Mouse (Mus musculus) lung, embryonic 15.5 days (tissue): ENCODE data around the gene Socs5. TPM values are rescaled to one million over a fixed set of nuclear protein-coding genes. Genes with fewer than 3 reads are reported as not detected.

Experiments used
- ATAC-seq: fragments of 200-750 bp; cut with Nextera tagmentation; 2 replicates; pipeline ENCODE4 v1.8.0; 2017; ENCODE audit warnings: moderate number of reproducible peaks, borderline replicate concordance; ENCODE audit not compliant: low FRiP score, low TSS enrichment; ENCODE audit errors: extremely low read depth
- H3K27ac ChIP-seq: fragments of 300-500 bp; sonication (generic); 2 replicates; pipeline ENCODE4 v1.5.1; 2015; ENCODE audit warnings: moderate library complexity, mild to moderate bottlenecking, inconsistent platforms
- H3K27me3 ChIP-seq: fragments of 300-500 bp; sonication (generic); 2 replicates; pipeline ENCODE4 v1.6.1; 2015; ENCODE audit warnings: inconsistent platforms
- H3K36me3 ChIP-seq: fragments of 300-500 bp; sonication (generic); 2 replicates; pipeline ENCODE4 v1.6.1; 2015; ENCODE audit warnings: inconsistent platforms
- H3K4me1 ChIP-seq: fragments of 300-500 bp; sonication (generic); 2 replicates; pipeline ENCODE4 v1.6.1; 2015; ENCODE audit warnings: inconsistent platforms
- H3K4me2 ChIP-seq: fragments of 300-500 bp; sonication (generic); 2 replicates; pipeline ENCODE4 v1.6.1; 2015; ENCODE audit warnings: inconsistent platforms, mild to moderate bottlenecking, moderate library complexity
- H3K4me3 ChIP-seq: fragments of 300-500 bp; sonication (generic); 2 replicates; pipeline ENCODE4 v1.5.1; 2015; ENCODE audit warnings: mild to moderate bottlenecking, inconsistent platforms
- H3K9ac ChIP-seq: fragments of 300-500 bp; sonication (generic); 2 replicates; pipeline ENCODE4 v1.6.1; 2015; ENCODE audit warnings: inconsistent platforms
- H3K9me3 ChIP-seq: fragments of 300-500 bp; sonication (generic); 2 replicates; pipeline ENCODE4 v1.6.1; 2016; ENCODE audit warnings: inconsistent platforms
- WGBS: fragments of 180-500 bp; shearing (Covaris S2); methylation state at CpG from one replicate; pipeline ENCODE4 v1.1.7; 2015; 5-methylcytosine and 5-hydroxymethylcytosine counted together
- polyA plus RNA-seq: library from polyadenylated mRNA; unstranded; fragments of >200 nt; fragmentation: Nextera tagmentation; extraction: Ambion mirVana; gene quantifications from 2 replicates; pipeline ENCODE4 v1.2.1, GENCODE M21; 2015

Gene Socs5
- polyA plus RNA-seq, 1 experiment from 2014 or later = 14.2 TPM

DNA sequence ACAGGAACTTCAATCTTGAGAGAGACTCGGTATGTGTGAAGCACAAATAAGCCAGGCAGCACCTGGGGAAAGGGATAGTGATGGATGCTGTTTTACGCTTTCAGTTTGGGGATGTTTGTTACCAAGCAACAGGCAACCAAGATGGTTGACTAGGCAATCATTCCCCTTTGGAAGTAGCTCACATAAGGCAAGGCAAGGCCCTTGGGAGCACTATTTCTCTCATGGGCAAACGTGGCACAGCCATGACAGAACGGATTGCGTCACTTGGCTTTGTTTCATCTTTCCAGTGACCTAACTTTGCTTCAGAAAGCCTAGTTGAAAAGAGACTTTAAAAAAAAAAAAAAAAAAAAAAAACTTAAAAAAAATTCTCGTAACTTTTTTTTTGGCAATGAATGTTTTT, 21.8 kb upstream of the Socs5 start:
- no peak for ATAC-seq
- Histone ChIP-seq H3K27ac (no peak overlapping the region), H3K4me3 (no peak overlapping the region), H3K9ac (no peak overlapping the region), H3K27me3 (no peaks in the 10 kb centered on the region), H3K4me1 (no peaks in the 10 kb centered on the region), H3K9me3 (no peaks in the 10 kb centered on the region), H3K4me2 (no peak overlapping the region), H3K36me3 (no peaks in the 10 kb centered on the region)
- WGBS = 77% methylated on average over 6 of the region's 6 CpGs

DNA sequence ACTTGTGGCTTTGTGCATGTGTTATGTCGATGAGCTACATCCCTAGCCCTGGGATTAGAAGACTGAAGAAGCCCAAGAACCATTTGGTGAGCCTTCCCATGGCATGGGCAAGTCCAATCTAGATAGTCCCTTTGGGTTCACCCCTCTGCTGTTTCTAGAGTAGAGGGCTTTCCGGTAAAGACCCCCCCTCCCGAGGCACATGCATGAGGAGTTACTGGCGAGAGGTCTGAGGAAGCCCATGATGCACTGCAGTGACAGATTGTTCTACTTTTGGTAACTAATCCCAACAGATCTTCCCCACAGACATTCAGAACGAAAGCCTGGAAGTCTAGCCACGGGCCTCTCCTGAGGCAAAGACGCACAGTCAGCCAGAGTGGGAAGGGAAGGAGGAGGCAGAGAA, 18.2 kb upstream of the Socs5 start:
- no peak overlapping the region for H3K9ac ChIP-seq
- WGBS = 82% methylated on average over 7 of the region's 7 CpGs
- no peak overlapping the region for H3K4me3 ChIP-seq
- H3K27me3 ChIP-seq = no peaks in the 10 kb centered on the region
- H3K4me2 ChIP-seq = no peak overlapping the region
- H3K36me3 ChIP-seq = no peaks in the 10 kb centered on the region
- ATAC-seq = no peak
- H3K4me1 ChIP-seq = no peaks in the 10 kb centered on the region
- no peaks in the 10 kb centered on the region for H3K9me3 ChIP-seq
- no peak overlapping the region for H3K27ac ChIP-seq

DNA sequence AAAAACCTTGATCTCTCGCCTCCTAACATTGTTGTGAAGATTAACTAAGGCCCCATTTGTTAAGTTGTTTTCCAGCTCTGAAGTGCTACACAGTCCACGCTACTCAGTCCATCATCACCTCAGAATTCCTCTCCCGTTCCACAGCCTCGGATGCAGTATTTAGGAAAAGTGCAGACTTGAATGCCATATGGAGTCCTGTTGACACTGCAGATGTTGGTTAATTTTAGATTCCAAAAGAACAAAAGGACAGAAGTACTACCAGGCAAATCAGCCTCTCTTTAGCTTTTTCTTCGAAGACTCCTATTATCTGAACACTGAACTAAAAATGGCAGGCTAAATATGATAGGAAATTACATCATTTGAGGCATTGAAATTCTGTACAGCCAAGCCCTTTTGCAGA, 14.4 kb upstream of the Socs5 start:
- H3K27me3 ChIP-seq = no peaks in the 10 kb centered on the region
- H3K4me3 ChIP-seq = no peak overlapping the region
- H3K4me2 ChIP-seq = no peak overlapping the region
- H3K9ac ChIP-seq = no peak overlapping the region
- no peak for ATAC-seq
- H3K36me3 ChIP-seq = no peaks in the 10 kb centered on the region
- H3K9me3 ChIP-seq = no peaks in the 10 kb centered on the region
- 64% methylated on average over 5 of the region's 5 CpGs for WGBS
- H3K27ac ChIP-seq = no peak overlapping the region
- no peaks in the 10 kb centered on the region for H3K4me1 ChIP-seq

DNA sequence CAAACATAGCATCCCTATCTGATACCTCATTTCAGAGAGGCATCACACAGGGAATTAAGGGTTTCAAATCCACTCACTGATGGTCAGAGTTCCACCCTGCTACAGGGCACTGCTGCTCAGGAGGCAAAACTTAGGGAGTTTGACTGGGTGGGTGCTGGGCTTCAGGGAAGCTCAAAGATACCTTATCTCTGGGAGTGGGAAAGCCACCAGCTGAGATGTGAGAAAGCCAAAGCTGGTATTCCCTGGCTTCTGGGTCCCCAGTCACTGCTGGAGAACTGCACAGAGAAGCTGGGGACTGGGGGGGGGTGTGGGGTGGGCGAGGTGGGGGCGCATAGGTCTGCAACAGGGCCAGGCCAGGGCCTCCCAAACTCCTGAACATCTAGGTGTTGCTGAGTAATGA, 10.5 kb upstream of the Socs5 start:
- H3K4me3 ChIP-seq = no peak overlapping the region
- no peak overlapping the region for H3K27ac ChIP-seq
- no peak for ATAC-seq
- no peak overlapping the region for H3K9ac ChIP-seq
- WGBS = 61% methylated on average over 2 of the region's 2 CpGs
- H3K36me3 ChIP-seq = no peaks in the 10 kb centered on the region
- H3K4me2 ChIP-seq = no peak overlapping the region
- no peaks in the 10 kb centered on the region for H3K27me3 ChIP-seq
- no peaks in the 10 kb centered on the region for H3K4me1 ChIP-seq
- no peaks in the 10 kb centered on the region for H3K9me3 ChIP-seq

DNA sequence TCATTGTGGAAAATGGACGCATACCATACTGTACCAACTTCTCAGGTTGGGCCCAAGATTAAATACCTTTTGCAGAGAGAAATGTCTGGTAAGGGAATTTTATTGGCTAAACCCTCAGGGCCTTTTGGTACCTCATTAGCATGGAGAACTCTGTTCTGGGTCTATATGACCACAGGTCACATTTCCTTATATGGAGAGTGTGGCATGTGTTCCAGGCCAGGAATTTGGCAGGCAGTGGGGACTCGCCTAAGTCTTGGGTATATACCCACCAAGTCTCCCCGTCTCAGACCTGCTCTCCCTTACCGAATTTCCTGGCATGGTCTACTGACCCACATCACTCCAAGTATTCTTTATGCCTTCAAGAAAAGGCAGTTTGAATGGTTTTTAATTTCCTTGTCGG, 9.9 kb upstream of the Socs5 start:
- Histone ChIP-seq H3K27me3 (no peaks in the 10 kb centered on the region), H3K9me3 (no peaks in the 10 kb centered on the region), H3K36me3 (no peaks in the 10 kb centered on the region), H3K9ac (no peak overlapping the region), H3K4me2 (no peak overlapping the region), H3K27ac (no peak overlapping the region), H3K4me3 (no peak overlapping the region), H3K4me1 (0 out of 2 replicates have a peak, but pooled peaks cover 2% of the 10 kb centered on the region)
- ATAC-seq = no peak
- WGBS = 80% methylated on average over 5 of the region's 5 CpGs

DNA sequence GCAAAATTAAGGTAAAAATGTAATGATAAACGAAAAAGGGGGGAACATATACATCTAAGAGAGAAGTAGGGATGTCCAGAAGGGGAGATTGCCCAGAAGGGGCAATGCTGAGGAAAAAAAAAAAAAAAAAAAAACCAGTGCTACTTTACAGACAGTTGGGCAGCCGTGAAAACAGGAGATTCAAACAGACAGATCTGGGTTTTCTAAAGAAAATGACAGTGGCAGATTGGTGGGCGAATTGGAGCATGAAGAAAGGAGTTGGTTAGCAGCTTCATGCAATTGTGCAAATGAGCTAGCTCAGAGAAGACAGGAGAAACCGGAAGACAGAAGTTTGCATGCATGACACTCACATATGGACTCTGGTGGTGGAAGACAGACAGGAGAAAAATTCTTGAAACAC, 6.5 kb upstream of the Socs5 start:
- no peaks in the 10 kb centered on the region for H3K9me3 ChIP-seq
- H3K9ac ChIP-seq = no peak overlapping the region
- no peak for ATAC-seq
- WGBS = 72% methylated on average over 4 of the region's 4 CpGs
- H3K4me3 ChIP-seq = no peak overlapping the region
- peaks cover 11% of the 10 kb centered on the region; the same call in 1 of the 2 replicates for H3K4me1 ChIP-seq
- no peaks in the 10 kb centered on the region for H3K27me3 ChIP-seq
- no peaks in the 10 kb centered on the region for H3K36me3 ChIP-seq
- no peak overlapping the region for H3K4me2 ChIP-seq
- no peak overlapping the region for H3K27ac ChIP-seq

DNA sequence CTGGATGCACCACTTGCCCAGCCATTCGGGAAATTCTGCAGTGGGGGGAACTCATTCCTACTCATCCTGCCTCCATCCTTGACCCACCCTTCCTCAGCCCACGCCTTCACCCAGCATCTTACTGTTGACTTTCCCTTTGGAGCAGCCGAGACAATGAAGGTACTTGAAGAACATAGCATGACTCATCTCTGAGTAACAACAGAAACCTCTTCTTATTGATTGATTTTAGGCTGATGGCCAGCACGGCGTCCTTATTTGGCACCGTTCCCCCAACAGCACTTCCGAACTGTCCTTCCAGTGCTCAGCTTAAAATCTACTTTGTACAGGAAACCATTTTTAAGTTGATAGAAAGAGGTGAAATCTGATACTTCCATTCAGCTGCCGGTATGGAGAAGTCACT, 4.8 kb upstream of the Socs5 start:
- no peaks in the 10 kb centered on the region for H3K36me3 ChIP-seq
- no peak overlapping the region for H3K4me3 ChIP-seq
- H3K9ac ChIP-seq = no peak overlapping the region
- peak overlapping the region; percentile 11 for H3K4me2 ChIP-seq
- peaks cover 18% of the 10 kb centered on the region; the same call in 1 of the 2 replicates for H3K4me1 ChIP-seq
- WGBS = 17% methylated on average over 8 of the region's 8 CpGs
- no peak for ATAC-seq
- H3K9me3 ChIP-seq = no peaks in the 10 kb centered on the region
- no peak overlapping the region for H3K27ac ChIP-seq
- H3K27me3 ChIP-seq = no peaks in the 10 kb centered on the region

DNA sequence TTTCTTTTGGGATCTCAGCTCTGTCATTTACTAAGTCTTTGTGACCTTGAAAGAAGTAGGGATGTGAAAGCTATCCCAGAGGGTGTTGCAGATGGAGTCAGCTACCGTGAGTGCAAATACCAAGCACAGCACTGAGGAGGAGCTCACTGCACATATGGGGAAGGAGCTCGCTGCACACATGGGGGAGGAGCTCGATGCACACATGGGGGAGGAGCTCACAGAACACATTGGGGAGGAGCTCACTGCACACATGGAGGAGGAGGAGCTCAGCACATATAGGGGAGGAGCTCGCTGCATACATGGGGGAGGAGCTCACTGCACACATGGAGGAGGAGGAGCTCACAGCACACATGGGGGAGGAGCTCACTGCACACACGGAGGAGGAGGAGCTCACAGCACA, 4.4 kb upstream of the Socs5 start:
- Histone ChIP-seq H3K9me3 (no peaks in the 10 kb centered on the region), H3K4me2 (peak overlapping the region; percentile 11), H3K27ac (no peak overlapping the region), H3K36me3 (no peaks in the 10 kb centered on the region), H3K27me3 (no peaks in the 10 kb centered on the region), H3K4me1 (peaks cover 19% of the 10 kb centered on the region), H3K4me3 (no peak overlapping the region), H3K9ac (no peak overlapping the region)
- no peak for ATAC-seq
- 63% methylated on average over 5 of the region's 5 CpGs for WGBS

DNA sequence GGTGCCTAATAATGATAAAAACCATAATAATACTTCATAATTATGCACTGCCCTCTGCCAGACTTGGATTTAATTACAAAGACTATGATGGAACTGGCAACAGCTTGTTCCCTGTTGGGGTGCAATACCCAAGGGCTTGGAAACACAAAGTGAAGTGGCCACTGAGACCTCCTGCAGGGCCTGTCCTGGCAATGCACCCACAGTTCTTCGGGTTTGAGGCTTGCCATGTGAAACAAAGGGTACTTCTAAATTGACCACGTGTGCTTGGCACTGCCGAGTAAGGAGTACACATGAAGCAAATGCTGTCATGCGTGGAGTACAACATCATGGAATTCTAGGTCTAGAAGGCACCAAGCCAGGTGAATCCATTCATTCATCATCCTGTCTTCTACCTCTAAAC, 3.2 kb upstream of the Socs5 start:
- no peaks in the 10 kb centered on the region for H3K27me3 ChIP-seq
- no peaks in the 10 kb centered on the region for H3K9me3 ChIP-seq
- ATAC-seq = no peak
- 90% methylated on average over 4 of the region's 4 CpGs for WGBS
- no peak overlapping the region for H3K27ac ChIP-seq
- H3K4me3 ChIP-seq = no peak overlapping the region
- H3K4me2 ChIP-seq = no peak overlapping the region
- H3K9ac ChIP-seq = no peak overlapping the region
- H3K36me3 ChIP-seq = no peaks in the 10 kb centered on the region
- peaks cover 29% of the 10 kb centered on the region for H3K4me1 ChIP-seq

DNA sequence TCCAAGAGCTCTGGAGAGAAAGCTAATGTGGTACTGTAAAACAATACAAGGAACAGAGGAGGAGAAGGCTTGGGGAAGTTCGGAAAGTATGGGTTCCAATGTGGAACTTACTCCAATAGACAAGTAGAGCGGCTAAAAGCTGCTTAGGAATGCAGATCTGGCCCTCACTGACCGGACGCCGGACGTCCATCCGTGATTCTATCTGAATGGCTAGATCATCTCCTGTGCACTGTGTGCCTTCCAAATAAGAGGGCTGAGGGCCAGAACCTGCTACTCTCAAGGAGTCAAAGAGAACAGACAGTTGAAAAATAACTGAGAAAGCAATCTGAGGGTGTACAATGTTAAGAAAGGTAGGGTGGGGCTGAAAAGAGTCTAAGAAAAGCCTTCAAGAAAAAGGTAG, 1.5 kb upstream of the Socs5 start:
- no peaks in the 10 kb centered on the region for H3K9me3 ChIP-seq
- H3K4me1 ChIP-seq = peaks cover 33% of the 10 kb centered on the region
- 87% methylated on average over 7 of the region's 7 CpGs for WGBS
- H3K4me3 ChIP-seq = peak overlapping the region; percentile 86; the same call in 1 of the 2 replicates
- no peak overlapping the region for H3K27ac ChIP-seq
- H3K9ac ChIP-seq = no peak overlapping the region
- no peaks in the 10 kb centered on the region for H3K36me3 ChIP-seq
- no peak for ATAC-seq
- H3K27me3 ChIP-seq = no peaks in the 10 kb centered on the region
- H3K4me2 ChIP-seq = peak overlapping the region; percentile 90

DNA sequence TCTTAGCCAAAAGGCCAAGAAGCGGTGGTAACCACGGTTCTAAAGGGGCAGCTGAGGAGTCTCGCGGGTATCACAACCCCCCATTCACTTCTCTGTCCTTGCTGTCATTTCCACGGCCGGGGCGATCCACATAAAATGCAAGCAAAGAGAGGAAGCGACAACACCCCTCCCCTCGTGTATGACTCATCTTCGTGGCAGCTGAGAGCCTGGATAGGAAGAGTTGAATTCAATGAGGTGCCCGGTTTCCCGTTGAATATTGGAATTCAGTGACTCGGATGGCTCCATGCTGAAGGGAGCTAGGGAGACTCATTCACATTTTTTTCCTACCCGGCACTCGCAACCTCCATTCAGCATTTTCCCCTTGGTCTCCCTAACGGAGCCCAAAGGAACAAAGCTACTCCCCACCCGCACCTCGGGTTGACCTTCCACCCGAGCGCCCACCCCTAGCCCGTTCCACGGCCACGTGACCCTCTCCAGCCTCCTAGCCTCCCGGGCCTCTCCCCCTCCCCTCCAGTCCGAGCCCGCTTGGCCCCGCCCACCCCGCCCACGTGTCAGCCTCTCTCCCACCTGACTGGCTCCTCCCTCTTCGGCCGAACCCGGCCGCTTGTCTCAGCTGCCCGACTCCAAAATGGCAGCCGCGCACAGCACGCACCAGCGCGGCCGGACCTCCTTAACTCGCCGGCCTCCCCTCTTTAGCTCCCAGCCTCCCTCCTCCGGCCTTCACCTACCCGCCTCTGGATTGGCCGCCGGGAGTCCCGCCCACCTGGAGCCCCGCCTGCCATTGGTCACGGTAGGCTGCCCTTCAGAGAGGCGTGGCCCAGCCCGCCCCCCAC, 572 bp upstream of the Socs5 start:
- Histone ChIP-seq H3K4me2 (peak overlapping the region; percentile 90), H3K27me3 (no peaks in the 10 kb centered on the region), H3K4me1 (peaks cover 33% of the 10 kb centered on the region), H3K4me3 (peak overlapping the region; percentile 86), H3K36me3 (no peaks in the 10 kb centered on the region), H3K9ac (peak overlapping the region; percentile 79), H3K27ac (peak overlapping the region; percentile 89), H3K9me3 (no peaks in the 10 kb centered on the region)
- peak; percentile 99 for ATAC-seq
- WGBS = under 1% methylated on average over 42 of the region's 51 CpGs

DNA sequence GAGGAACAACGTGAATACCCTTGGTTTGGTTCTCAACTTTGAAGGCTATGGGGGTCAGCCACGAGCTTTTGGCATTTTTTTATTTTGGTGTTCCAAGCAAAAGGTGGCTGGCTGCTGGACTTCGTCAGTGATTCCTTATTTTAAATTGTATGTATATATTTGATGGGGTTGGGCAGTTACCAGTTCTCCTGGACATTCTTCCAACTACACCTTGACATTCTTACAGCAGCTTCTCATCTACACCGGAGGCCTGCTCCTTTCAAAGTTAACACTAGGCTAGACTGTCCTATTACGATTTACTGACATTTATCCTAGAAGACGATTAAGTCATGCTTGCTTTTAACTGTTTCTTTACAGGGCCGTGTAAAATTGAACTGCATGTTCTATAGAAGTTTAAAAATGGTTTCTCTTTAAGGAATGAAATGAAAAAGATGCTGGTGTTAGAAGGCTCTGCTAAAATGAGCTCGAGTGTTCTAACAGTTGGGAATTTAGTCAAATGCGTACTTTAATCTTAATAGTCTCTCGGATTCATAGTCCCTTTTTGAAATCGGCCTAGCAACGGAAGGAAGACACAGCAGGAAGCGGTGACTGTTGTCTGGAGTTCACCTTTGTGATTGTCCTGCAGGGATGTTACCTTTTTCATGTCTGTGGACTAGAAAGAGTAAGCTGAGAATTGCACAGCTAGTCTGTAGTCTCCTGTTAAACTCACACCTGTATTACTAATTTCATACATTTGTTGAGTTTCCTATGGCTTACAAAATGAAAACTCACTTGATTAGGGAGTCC, 1.2 kb downstream of the Socs5 start:
- Histone ChIP-seq H3K4me3 (peak overlapping the region; percentile 86), H3K4me2 (peak overlapping the region; percentile 90), H3K9me3 (no peaks in the 10 kb centered on the region), H3K36me3 (no peaks in the 10 kb centered on the region), H3K27me3 (no peaks in the 10 kb centered on the region), H3K27ac (no peak overlapping the region), H3K9ac (peak overlapping the region; percentile 79), H3K4me1 (peaks cover 31% of the 10 kb centered on the region)
- ATAC-seq = no peak
- 34% methylated on average over 13 of the region's 13 CpGs for WGBS
